In the genomic region with DNA sequence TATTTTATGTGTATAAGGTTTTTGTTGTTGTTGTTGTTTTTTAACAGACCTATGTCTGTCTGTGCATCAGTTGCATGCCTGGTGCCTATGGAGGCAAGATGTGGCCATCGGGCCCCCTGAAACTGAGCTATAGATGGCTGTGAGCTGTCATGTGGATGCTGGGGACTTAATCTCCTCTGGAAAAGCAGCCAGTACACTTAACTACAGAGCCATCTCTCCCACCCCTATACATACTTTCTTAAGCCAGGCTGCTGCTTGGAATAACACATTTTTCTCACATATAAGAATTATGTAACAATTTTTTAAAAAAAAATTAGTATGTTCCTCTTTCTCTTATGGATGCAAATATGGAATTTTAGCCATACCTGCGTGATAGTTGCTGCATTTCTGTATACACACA, we compare ENCODE assay signal across 21 mouse cellular contexts. TPM values are rescaled to one million over a fixed set of nuclear protein-coding genes. Genes with fewer than 3 reads are reported as not detected.
"Had no signal": no experiment of that assay in that cellular context is flagged by ENCODE, and none has a peak within 500 bp of the region (broad histone marks: within the 10 kb centered on the region; RNA-seq: fewer than 3 reads in every experiment).

No protein-coding gene starts in this region.

- H3K27ac ChIP-seq: kidney, postnatal 0 days; limb, embryonic 12.5 days; liver, embryonic 12.5 days; liver, embryonic 15.5 days; lung, embryonic 15.5 days; stomach, postnatal 0 days had no signal

- DNase-seq: kidney, adult 2 months; kidney, postnatal 25 days; liver; lung, adult 18-20 months; lung, postnatal 14 days; lung, postnatal 4 days; midbrain, embryonic 14.5 days; right cerebral cortex, postnatal 4 days; thymus, postnatal 25 days had no signal

- H3K4me3 ChIP-seq: limb, embryonic 12.5 days; liver, embryonic 12.5 days; liver, embryonic 15.5 days; lung, embryonic 15.5 days had no signal

RNA-seq across cellular contexts. Expression of gene Cldn24, which starts 38.4 kb away (rescaled TPM):
- total RNA-seq: layer of hippocampus, adult 8-10 months; layer of hippocampus, postnatal 14 days; left cerebral cortex, postnatal 10 days; megakaryocyte progenitor cell, adult 5-6 weeks; megakaryocyte-erythroid progenitor cell, adult 5-6 weeks; midbrain, postnatal 0 days had no signal

RNA-seq across cellular contexts. Expression of gene Cldn22, which starts 40.7 kb away (rescaled TPM):
- total RNA-seq: megakaryocyte progenitor cell, adult 5-6 weeks; megakaryocyte-erythroid progenitor cell, adult 5-6 weeks; midbrain, postnatal 0 days had no signal
